ENCODE assay signal across 8 mouse cellular contexts in genomic region chr10:8130472-8131241, GRCm38 (mm10).
DNase-seq lines count a peak whose midpoint lies in the region; ATAC-seq and TF ChIP-seq lines count a peak whose summit lies in the region.

No protein-coding gene starts in this region.

- H3K4me3 ChIP-seq in kidney, embryonic 16.5 days (ENCODE audit: low read length) = no peak overlapping the region
- no peak overlapping the region for H3K4me3 ChIP-seq in kidney, adult 2 months (ENCODE audit: insufficient read depth, low read depth, low read length)
- no peak overlapping the region; the same call in 1 of the 2 replicates for H3K4me3 ChIP-seq in intestine, embryonic 16.5 days (ENCODE audit: low read length)
- no peak overlapping the region for H3K4me3 ChIP-seq in liver, postnatal 0 days (ENCODE audit: low read depth, low read length)
- no peak overlapping the region for H3K4me3 ChIP-seq in forebrain, embryonic 13.5 days
- no peak overlapping the region for H3K4me3 ChIP-seq in forebrain, embryonic 15.5 days

- H3K36me3 ChIP-seq in kidney, embryonic 16.5 days (ENCODE audit: insufficient read depth, low read length) = no peaks in the 10 kb centered on the region
- no peaks in the 10 kb centered on the region for H3K36me3 ChIP-seq in kidney, adult 2 months (ENCODE audit: control insufficient read depth, insufficient read depth, low read length)
- no peaks in the 10 kb centered on the region for H3K36me3 ChIP-seq in intestine, embryonic 16.5 days (ENCODE audit: control insufficient read depth, insufficient read depth, low read length)
- no peaks in the 10 kb centered on the region for H3K36me3 ChIP-seq in liver, postnatal 0 days (replicated peaks; ENCODE audit: insufficient read depth, low read length)
- H3K36me3 ChIP-seq in forebrain, embryonic 13.5 days (ENCODE audit: poor library complexity, severe bottlenecking) = no peaks in the 10 kb centered on the region
- no peaks in the 10 kb centered on the region for H3K36me3 ChIP-seq in forebrain, embryonic 15.5 days

- no peak for DNase-seq in kidney, adult 2 months
- peak; percentile 14 for DNase-seq in R1 (ENCODE audit: low read depth, low spot score)
- DNase-seq in liver, postnatal 0 days = no peak
- DNase-seq in cerebellum, postnatal 4 days (ENCODE audit: low spot score in 2 of 2) = no peak

- no peaks in the 10 kb centered on the region for H3K9me3 ChIP-seq in kidney, embryonic 16.5 days (ENCODE audit: low read length)
- no peaks in the 10 kb centered on the region for H3K9me3 ChIP-seq in intestine, embryonic 16.5 days (ENCODE audit: control insufficient read depth, low read length)
- no peaks in the 10 kb centered on the region for H3K9me3 ChIP-seq in liver, postnatal 0 days (ENCODE audit: low read length)
- no peaks in the 10 kb centered on the region for H3K9me3 ChIP-seq in forebrain, embryonic 13.5 days (replicated peaks)
- H3K9me3 ChIP-seq in forebrain, embryonic 15.5 days = no peaks in the 10 kb centered on the region

- TF ChIP-seq POLR2A in kidney, adult 2 months (IDR thresholded peaks at IDR 0.05; ENCODE audit: low read depth, low read length) = no peak

- TF ChIP-seq CTCF in kidney, adult 2 months (conservative IDR thresholded peaks at IDR 0.05; ENCODE audit: insufficient read depth, insufficient read length, low read depth, low read length) = no peak
- no peak for TF ChIP-seq CTCF in liver, postnatal 0 days (IDR thresholded peaks at IDR 0.05; ENCODE audit: low read depth)

- H3K4me1 ChIP-seq in kidney, embryonic 16.5 days (ENCODE audit: insufficient read depth, low read length) = peaks cover 10% of the 10 kb centered on the region; the same call in 1 of the 2 replicates
- no peaks in the 10 kb centered on the region for H3K4me1 ChIP-seq in kidney, adult 2 months (ENCODE audit: control insufficient read depth, insufficient read depth, low read length)
- peaks cover 2% of the 10 kb centered on the region; the same call in 1 of the 2 replicates for H3K4me1 ChIP-seq in intestine, embryonic 16.5 days (ENCODE audit: control insufficient read depth, insufficient read depth, low read length)
- H3K4me1 ChIP-seq in liver, postnatal 0 days (ENCODE audit: insufficient read depth) = peaks cover 7% of the 10 kb centered on the region; the same call in 1 of the 2 replicates
- peaks cover 14% of the 10 kb centered on the region for H3K4me1 ChIP-seq in forebrain, embryonic 13.5 days
- H3K4me1 ChIP-seq in forebrain, embryonic 15.5 days = peaks cover 7% of the 10 kb centered on the region; the same call in 1 of the 2 replicates

- TF ChIP-seq EP300 in liver, postnatal 0 days (IDR thresholded peaks at IDR 0.05; ENCODE audit: low read depth) = peak; percentile 57; the same call in 1 of the 2 replicates

- no peak for ATAC-seq in kidney, embryonic 16.5 days (ENCODE audit: low FRiP score, low TSS enrichment)
- ATAC-seq in intestine, embryonic 16.5 days = peak; percentile 69
- peak; percentile 26 for ATAC-seq in liver, postnatal 0 days
- ATAC-seq in forebrain, embryonic 13.5 days = no peak; the same call in 1 of the 2 replicates
- no peak for ATAC-seq in forebrain, embryonic 15.5 days (replicated peaks)

- no peaks in the 10 kb centered on the region for H3K27me3 ChIP-seq in kidney, embryonic 16.5 days (ENCODE audit: insufficient read depth, low read length)
- H3K27me3 ChIP-seq in kidney, adult 2 months (replicated peaks; ENCODE audit: control insufficient read depth, insufficient read depth, low read length) = no peaks in the 10 kb centered on the region
- no peaks in the 10 kb centered on the region for H3K27me3 ChIP-seq in intestine, embryonic 16.5 days (replicated peaks; ENCODE audit: control insufficient read depth, insufficient read depth, low read length)
- H3K27me3 ChIP-seq in liver, postnatal 0 days (ENCODE audit: insufficient read depth, low read length) = no peaks in the 10 kb centered on the region
- no peaks in the 10 kb centered on the region for H3K27me3 ChIP-seq in forebrain, embryonic 13.5 days
- H3K27me3 ChIP-seq in forebrain, embryonic 15.5 days = no peaks in the 10 kb centered on the region

- no peak overlapping the region for H3K27ac ChIP-seq in kidney, embryonic 16.5 days (ENCODE audit: low read length)
- H3K27ac ChIP-seq in kidney, adult 2 months (ENCODE audit: insufficient read depth, low read depth, low read length) = no peak overlapping the region
- H3K27ac ChIP-seq in intestine, embryonic 16.5 days (ENCODE audit: low read length) = no peak overlapping the region
- H3K27ac ChIP-seq in liver, postnatal 0 days (ENCODE audit: low read depth) = no peak overlapping the region
- no peak overlapping the region for H3K27ac ChIP-seq in forebrain, embryonic 13.5 days
- no peak overlapping the region for H3K27ac ChIP-seq in forebrain, embryonic 15.5 days (replicated peaks)

- H3K9ac ChIP-seq in kidney, embryonic 16.5 days (replicated peaks; ENCODE audit: low read length) = peak overlapping the region; percentile 35; the same call in 1 of the 2 replicates
- no peak overlapping the region for H3K9ac ChIP-seq in intestine, embryonic 16.5 days (ENCODE audit: low read depth, low read length)
- H3K9ac ChIP-seq in liver, postnatal 0 days (replicated peaks) = no peak overlapping the region
- H3K9ac ChIP-seq in forebrain, embryonic 13.5 days = no peak overlapping the region
- no peak overlapping the region for H3K9ac ChIP-seq in forebrain, embryonic 15.5 days (replicated peaks)

- peak overlapping the region; percentile 20; the same call in 1 of the 2 replicates for H3K4me2 ChIP-seq in kidney, embryonic 16.5 days (replicated peaks; ENCODE audit: low read depth, low read length)
- peak overlapping the region; percentile 38 for H3K4me2 ChIP-seq in intestine, embryonic 16.5 days (ENCODE audit: low read depth, low read length)
- H3K4me2 ChIP-seq in liver, postnatal 0 days (ENCODE audit: low read depth, low read length) = peak overlapping the region; percentile 30; the same call in 1 of the 2 replicates
- no peak overlapping the region for H3K4me2 ChIP-seq in forebrain, embryonic 13.5 days
- H3K4me2 ChIP-seq in forebrain, embryonic 15.5 days (replicated peaks) = no peak overlapping the region

- 49% methylated on average over 18 of the region's 18 CpGs for WGBS in kidney, embryonic 16.5 days
- 65% methylated on average over 18 of the region's 18 CpGs for WGBS in kidney, adult 2 months
- 37% methylated on average over 18 of the region's 18 CpGs for WGBS in intestine, embryonic 16.5 days
- 33% methylated on average over 18 of the region's 18 CpGs for WGBS in liver, postnatal 0 days (ENCODE audit: insufficient replicate concordance)
- 67% methylated on average over 18 of the region's 18 CpGs for WGBS in forebrain, embryonic 13.5 days
- WGBS in forebrain, embryonic 15.5 days = 66% methylated on average over 18 of the region's 18 CpGs

Comparison
In these comparisons a context has a peak if more than half of its experiments do, and no peak if none do; other contexts are left out.
1. ATAC-seq: peak in intestine, embryonic 16.5 days (single experiment) and liver, postnatal 0 days (single experiment); none in kidney, embryonic 16.5 days (single experiment), forebrain, embryonic 13.5 days (single experiment) and forebrain, embryonic 15.5 days (single experiment).
2. H3K4me2 ChIP-seq: peak in kidney, embryonic 16.5 days (single experiment), intestine, embryonic 16.5 days (single experiment) and liver, postnatal 0 days (single experiment); none in forebrain, embryonic 13.5 days (single experiment) and forebrain, embryonic 15.5 days (single experiment).